Mouse (Mus musculus): ENCODE measurements around the gene Ptgr1. TPM values are rescaled to one million over a fixed set of nuclear protein-coding genes. Genes with fewer than 3 reads are reported as not detected.

Ptgr1 gene
- total and polyA plus RNA-seq, 3 experiments: 11.7 to 20.6 TPM; not detected in 1

GRCm38 (mm10) chr4:59000614-59001013 lies 13.7 kb upstream of the Ptgr1 start:
- peak; percentile 57; the same call in 1 of the 2 replicates for TF ChIP-seq SIN3A (IDR thresholded peaks at IDR 0.05; ENCODE audit: low read length)
- peak; percentile 54 for TF ChIP-seq RAD21 (IDR thresholded peaks at IDR 0.05; ENCODE audit: low read depth, low read length)
- TF ChIP-seq CTCF (IDR thresholded peaks at IDR 0.05 in 2 of 3, conservative IDR thresholded peaks at IDR 0.05 in 1 of 3; ENCODE audit: control insufficient read depth in 1 of 3, insufficient read depth in 1 of 3, low read depth in 2 of 3, low read length in 3 of 3, poor library complexity in 1 of 3, severe bottlenecking in 1 of 3): peak; percentile 54 to 78 (median 65)
- peak; percentile 70 for TF ChIP-seq SMC3 (IDR thresholded peaks at IDR 0.05; ENCODE audit: low read depth, low read length)
- TF ChIP-seq MYC (IDR thresholded peaks at IDR 0.05; ENCODE audit: low read depth, low read length): peak; percentile 92
- 0 out of 2 replicates have a peak, but pooled peaks have one; percentile 9 for TF ChIP-seq ETS1 (IDR thresholded peaks at IDR 0.05; ENCODE audit: low read depth, low read length)
- TF ChIP-seq NELFE (IDR thresholded peaks at IDR 0.05; ENCODE audit: low read depth, low read length): no peak
- TF ChIP-seq USF1 (IDR thresholded peaks at IDR 0.05; ENCODE audit: low read depth, low read length): no peak
- peak; percentile 14; the same call in 1 of the 2 replicates for TF ChIP-seq ZC3H11A (IDR thresholded peaks at IDR 0.05; ENCODE audit: low read depth, low read length)
- TF ChIP-seq MXI1 (IDR thresholded peaks at IDR 0.05; ENCODE audit: low read depth, low read length): peak; percentile 49; the same call in 1 of the 2 replicates
- TF ChIP-seq ZNF384 (IDR thresholded peaks at IDR 0.05; ENCODE audit: low read depth, low read length): peak; percentile 92
- no peak for TF ChIP-seq CHD1 (IDR thresholded peaks at IDR 0.05; ENCODE audit: low read depth, low read length)
- TF ChIP-seq GATA1 (IDR thresholded peaks at IDR 0.05; ENCODE audit: low read depth, low read length): no peak
- peaks cover 0 to 27% of the 10 kb centered on the region in 2 experiments; a peak in 2 of 4 replicates for H3K36me3 ChIP-seq (ENCODE audit: control insufficient read depth in 1 of 2, insufficient read depth in 2 of 2, low read length in 2 of 2)
- no peaks in the 10 kb centered on the region for H3K27me3 ChIP-seq (ENCODE audit: control insufficient read depth in 1 of 2, insufficient read depth in 2 of 2, low read length in 2 of 2)
- H3K79me2 ChIP-seq (ENCODE audit: control insufficient read depth, insufficient read depth, low read length, poor library complexity): peaks cover 24% of the 10 kb centered on the region
- H3K27ac ChIP-seq (ENCODE audit: control insufficient read depth, low read depth, low read length): no peak overlapping the region
- no peak overlapping the region for H3K4me3 ChIP-seq (ENCODE audit: control insufficient read depth in 1 of 2, insufficient read depth in 1 of 2, low read depth in 2 of 2, low read length in 2 of 2)
- H3K4me1 ChIP-seq (ENCODE audit: control insufficient read depth in 1 of 2, insufficient read depth in 2 of 2, low read length in 2 of 2): peaks cover 10 to 19% of the 10 kb centered on the region in 2 experiments
- DNase-seq (ENCODE audit: low read depth, low spot score): peak; percentile 90
- no peaks in the 10 kb centered on the region for H3K9me3 ChIP-seq (replicated peaks; ENCODE audit: insufficient read depth, low read length)
- no peak overlapping the region for H3K9ac ChIP-seq (ENCODE audit: control insufficient read depth, low read depth, low read length, poor library complexity, severe bottlenecking)

GRCm38 (mm10) chr4:58999686-59000085 lies 12.8 kb upstream of the Ptgr1 start:
- peak; percentile 87 for DNase-seq (ENCODE audit: low read depth, low spot score)
- Histone ChIP-seq H3K4me1 (ENCODE audit: control insufficient read depth in 1 of 2, insufficient read depth in 2 of 2, low read length in 2 of 2) (peaks cover 10 to 20% of the 10 kb centered on the region in 2 experiments), H3K27me3 (ENCODE audit: control insufficient read depth in 1 of 2, insufficient read depth in 2 of 2, low read length in 2 of 2) (no peaks in the 10 kb centered on the region), H3K79me2 (ENCODE audit: control insufficient read depth, insufficient read depth, low read length, poor library complexity) (peaks cover 16% of the 10 kb centered on the region), H3K9ac (ENCODE audit: control insufficient read depth, low read depth, low read length, poor library complexity, severe bottlenecking) (no peak overlapping the region), H3K9me3 (replicated peaks; ENCODE audit: insufficient read depth, low read length) (no peaks in the 10 kb centered on the region), H3K27ac (ENCODE audit: control insufficient read depth, low read depth, low read length) (no peak overlapping the region), H3K4me3 (ENCODE audit: control insufficient read depth in 1 of 2, insufficient read depth in 1 of 2, low read depth in 2 of 2, low read length in 2 of 2) (no peak overlapping the region), H3K36me3 (ENCODE audit: control insufficient read depth in 1 of 2, insufficient read depth in 2 of 2, low read length in 2 of 2) (peaks cover 0 to 19% of the 10 kb centered on the region in 2 experiments; a peak in 2 of 4 replicates)
- TF ChIP-seq MAZ (IDR thresholded peaks at IDR 0.05; ENCODE audit: low read depth, low read length) (no peak), ELF1 (IDR thresholded peaks at IDR 0.05; ENCODE audit: low read depth, low read length) (no peak), MYC (IDR thresholded peaks at IDR 0.05; ENCODE audit: low read depth, low read length) (peak; percentile 82; the same call in 1 of the 2 replicates), SIN3A (IDR thresholded peaks at IDR 0.05; ENCODE audit: low read length) (peak; percentile 53; the same call in 1 of the 2 replicates), MXI1 (IDR thresholded peaks at IDR 0.05; ENCODE audit: low read depth, low read length) (peak; percentile 71), HCFC1 (IDR thresholded peaks at IDR 0.05; ENCODE audit: low read depth, low read length) (no peak), CTCF (IDR thresholded peaks at IDR 0.05 in 2 of 3, conservative IDR thresholded peaks at IDR 0.05 in 1 of 3; ENCODE audit: control insufficient read depth in 1 of 3, insufficient read depth in 1 of 3, low read depth in 2 of 3, low read length in 3 of 3, poor library complexity in 1 of 3, severe bottlenecking in 1 of 3) (peak; percentile 92 to 93 (median 93)), MYB (IDR thresholded peaks at IDR 0.05; ENCODE audit: low read depth, low read length) (no peak), USF1 (IDR thresholded peaks at IDR 0.05; ENCODE audit: low read depth, low read length) (no peak), E2F4 (IDR thresholded peaks at IDR 0.05; ENCODE audit: borderline replicate concordance, low read depth, low read length) (no peak), GATA1 (IDR thresholded peaks at IDR 0.05; ENCODE audit: low read depth, low read length) (no peak), ZMIZ1 (IDR thresholded peaks at IDR 0.05; ENCODE audit: low read depth, low read length) (no peak), ZC3H11A (IDR thresholded peaks at IDR 0.05; ENCODE audit: low read depth, low read length) (peak; percentile 66), POLR2AphosphoS5 (IDR thresholded peaks at IDR 0.05; ENCODE audit: borderline replicate concordance, low read depth, low read length) (no peak), RAD21 (IDR thresholded peaks at IDR 0.05; ENCODE audit: low read depth, low read length) (peak; percentile 82), CHD2 (IDR thresholded peaks at IDR 0.05; ENCODE audit: low read length) (no peak), MAFK (IDR thresholded peaks at IDR 0.05; ENCODE audit: borderline replicate concordance, low read depth, low read length) (no peak), MEF2A (IDR thresholded peaks at IDR 0.05; ENCODE audit: extremely low read depth, insufficient replicate concordance, low read depth, low read length, poor library complexity, severe bottlenecking) (no peak), SMC3 (IDR thresholded peaks at IDR 0.05; ENCODE audit: low read depth, low read length) (peak; percentile 94), GABPA (IDR thresholded peaks at IDR 0.05; ENCODE audit: low read depth, low read length) (no peak)
